Mouse (Mus musculus): Measurements from ENCODE around the gene Col4a6. TPM values are rescaled to one million over a fixed set of nuclear protein-coding genes. Genes with fewer than 3 reads are reported as not detected.

Gene Col4a6
- polyA plus RNA-seq, 1 experiment: 0.66 TPM

DNA sequence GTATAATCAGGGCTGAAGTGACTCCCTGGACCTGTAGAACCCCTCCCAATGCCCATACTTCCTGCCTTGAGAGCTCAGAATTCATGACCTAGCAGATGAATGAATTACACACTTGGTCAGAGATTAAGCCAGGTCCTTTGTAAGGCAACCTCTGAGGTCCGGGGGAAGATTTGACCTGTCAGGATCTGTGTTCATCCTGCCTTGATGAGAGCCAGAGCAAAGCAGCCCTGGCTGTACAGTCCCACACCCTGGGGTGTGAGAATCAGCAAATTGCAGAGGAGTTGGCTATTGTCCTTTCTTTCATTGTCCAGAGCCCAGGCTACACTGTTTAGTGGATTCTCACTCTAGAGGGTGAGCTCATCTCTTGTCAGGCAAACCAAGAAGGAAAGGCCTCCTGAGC, 207.9 kb downstream of the Col4a6 start:
- H3K4me3 ChIP-seq (ENCODE audit: low read depth, low read length): no peak overlapping the region
- no peaks in the 10 kb centered on the region for H3K36me3 ChIP-seq (ENCODE audit: control insufficient read depth, insufficient read depth, low read length)
- no peaks in the 10 kb centered on the region for H3K4me1 ChIP-seq (ENCODE audit: control insufficient read depth, insufficient read depth, insufficient read length, low read length)
- H3K27me3 ChIP-seq (ENCODE audit: control insufficient read depth, insufficient read depth, low read length): no peaks in the 10 kb centered on the region
- TF ChIP-seq CTCF (IDR thresholded peaks at IDR 0.05; ENCODE audit: extremely low read depth, insufficient read length, insufficient replicate concordance, low read depth, low read length) (no peak), POLR2A (IDR thresholded peaks at IDR 0.05; ENCODE audit: low read depth, low read length) (no peak)
- no peak overlapping the region for H3K27ac ChIP-seq (ENCODE audit: insufficient read depth, low read depth, low read length)
- WGBS: 77% methylated on average over 1 of the region's 1 CpGs

GRCm38 (mm10) chrX:141249636-141250035, 224.2 kb downstream of the Col4a6 start:
- WGBS: 29% methylated on average over 1 of the region's 1 CpGs
- no peak overlapping the region for H3K27ac ChIP-seq (ENCODE audit: insufficient read depth, low read depth, low read length)
- H3K36me3 ChIP-seq (ENCODE audit: control insufficient read depth, insufficient read depth, low read length): no peaks in the 10 kb centered on the region
- H3K4me3 ChIP-seq (ENCODE audit: low read depth, low read length): no peak overlapping the region
- TF ChIP-seq CTCF (IDR thresholded peaks at IDR 0.05; ENCODE audit: extremely low read depth, insufficient read length, insufficient replicate concordance, low read depth, low read length) (no peak), POLR2A (IDR thresholded peaks at IDR 0.05; ENCODE audit: low read depth, low read length) (no peak)
- no peaks in the 10 kb centered on the region for H3K4me1 ChIP-seq (ENCODE audit: control insufficient read depth, insufficient read depth, insufficient read length, low read length)
- H3K27me3 ChIP-seq (ENCODE audit: control insufficient read depth, insufficient read depth, low read length): no peaks in the 10 kb centered on the region

GRCm38 (mm10) chrX:141236564-141237333, 237.1 kb downstream of the Col4a6 start:
- H3K4me1 ChIP-seq (ENCODE audit: control insufficient read depth, insufficient read depth, insufficient read length, low read length): no peaks in the 10 kb centered on the region
- no peak overlapping the region for H3K27ac ChIP-seq (ENCODE audit: insufficient read depth, low read depth, low read length)
- no peaks in the 10 kb centered on the region for H3K27me3 ChIP-seq (ENCODE audit: control insufficient read depth, insufficient read depth, low read length)
- WGBS: 53% methylated on average over 2 of the region's 2 CpGs
- no peak overlapping the region for H3K4me3 ChIP-seq (ENCODE audit: low read depth, low read length)
- H3K36me3 ChIP-seq (ENCODE audit: control insufficient read depth, insufficient read depth, low read length): no peaks in the 10 kb centered on the region
- TF ChIP-seq CTCF (IDR thresholded peaks at IDR 0.05; ENCODE audit: extremely low read depth, insufficient read length, insufficient replicate concordance, low read depth, low read length): no peak
- no peak for TF ChIP-seq POLR2A (IDR thresholded peaks at IDR 0.05; ENCODE audit: low read depth, low read length)

DNA sequence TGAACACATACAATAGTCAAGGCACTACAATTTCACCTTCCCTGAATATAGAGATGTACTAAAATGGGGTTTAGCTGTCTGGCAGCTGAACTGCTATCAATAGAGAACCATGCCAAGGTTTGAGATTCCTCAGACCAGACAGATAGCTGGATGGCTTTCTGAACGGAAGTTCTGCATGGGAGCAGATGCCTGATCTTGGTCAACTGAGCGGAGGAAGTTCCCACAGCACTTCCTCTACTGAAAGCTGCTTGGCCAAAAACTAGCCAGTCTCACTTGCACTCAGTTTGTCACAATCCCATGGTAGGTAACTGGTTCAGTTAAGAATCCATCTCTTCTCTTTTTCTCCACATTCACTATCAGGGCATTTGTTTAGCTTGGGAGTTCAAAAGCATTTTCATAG, 245.7 kb downstream of the Col4a6 start:
- Histone ChIP-seq H3K27me3 (ENCODE audit: control insufficient read depth, insufficient read depth, low read length) (no peaks in the 10 kb centered on the region), H3K27ac (ENCODE audit: insufficient read depth, low read depth, low read length) (no peak overlapping the region), H3K4me1 (ENCODE audit: control insufficient read depth, insufficient read depth, insufficient read length, low read length) (no peaks in the 10 kb centered on the region), H3K36me3 (ENCODE audit: control insufficient read depth, insufficient read depth, low read length) (no peaks in the 10 kb centered on the region), H3K4me3 (ENCODE audit: low read depth, low read length) (no peak overlapping the region)
- TF ChIP-seq CTCF (IDR thresholded peaks at IDR 0.05; ENCODE audit: extremely low read depth, insufficient read length, insufficient replicate concordance, low read depth, low read length) (no peak), POLR2A (IDR thresholded peaks at IDR 0.05; ENCODE audit: low read depth, low read length) (no peak)
- WGBS: 81% methylated on average over 2 of the region's 2 CpGs

GRCm38 (mm10) chrX:141212802-141213201, 261.1 kb downstream of the Col4a6 start:
- H3K36me3 ChIP-seq (ENCODE audit: control insufficient read depth, insufficient read depth, low read length): no peaks in the 10 kb centered on the region
- TF ChIP-seq POLR2A (IDR thresholded peaks at IDR 0.05; ENCODE audit: low read depth, low read length) (no peak), CTCF (IDR thresholded peaks at IDR 0.05; ENCODE audit: extremely low read depth, insufficient read length, insufficient replicate concordance, low read depth, low read length) (no peak)
- 42% methylated on average over 5 of the region's 5 CpGs for WGBS
- no peaks in the 10 kb centered on the region for H3K27me3 ChIP-seq (ENCODE audit: control insufficient read depth, insufficient read depth, low read length)
- H3K27ac ChIP-seq (ENCODE audit: insufficient read depth, low read depth, low read length): no peak overlapping the region
- H3K4me3 ChIP-seq (ENCODE audit: low read depth, low read length): no peak overlapping the region
- H3K4me1 ChIP-seq (ENCODE audit: control insufficient read depth, insufficient read depth, insufficient read length, low read length): no peaks in the 10 kb centered on the region

- WGBS: 36% methylated on average over 3 of the region's 3 CpGs
- Histone ChIP-seq H3K36me3 (ENCODE audit: control insufficient read depth, insufficient read depth, low read length) (no peaks in the 10 kb centered on the region), H3K4me1 (ENCODE audit: control insufficient read depth, insufficient read depth, insufficient read length, low read length) (no peaks in the 10 kb centered on the region), H3K4me3 (ENCODE audit: low read depth, low read length) (no peak overlapping the region), H3K27ac (ENCODE audit: insufficient read depth, low read depth, low read length) (no peak overlapping the region), H3K27me3 (ENCODE audit: control insufficient read depth, insufficient read depth, low read length) (no peaks in the 10 kb centered on the region)
- no peak for TF ChIP-seq CTCF (IDR thresholded peaks at IDR 0.05; ENCODE audit: extremely low read depth, insufficient read length, insufficient replicate concordance, low read depth, low read length)
- TF ChIP-seq POLR2A (IDR thresholded peaks at IDR 0.05; ENCODE audit: low read depth, low read length): no peak
Observed at GRCm38 (mm10) chrX:141198993-141199392, 274.9 kb downstream of the Col4a6 start.

- H3K36me3 ChIP-seq (ENCODE audit: control insufficient read depth, insufficient read depth, low read length): no peaks in the 10 kb centered on the region
- H3K4me1 ChIP-seq (ENCODE audit: control insufficient read depth, insufficient read depth, insufficient read length, low read length): no peaks in the 10 kb centered on the region
- no peak for TF ChIP-seq POLR2A (IDR thresholded peaks at IDR 0.05; ENCODE audit: low read depth, low read length)
- TF ChIP-seq CTCF (IDR thresholded peaks at IDR 0.05; ENCODE audit: extremely low read depth, insufficient read length, insufficient replicate concordance, low read depth, low read length): no peak
- no peak overlapping the region for H3K27ac ChIP-seq (ENCODE audit: insufficient read depth, low read depth, low read length)
- no peaks in the 10 kb centered on the region for H3K27me3 ChIP-seq (ENCODE audit: control insufficient read depth, insufficient read depth, low read length)
- H3K4me3 ChIP-seq (ENCODE audit: low read depth, low read length): no peak overlapping the region
Observed at GRCm38 (mm10) chrX:141195036-141195435, 278.8 kb downstream of the Col4a6 start.
